Mouse (Mus musculus): ENCODE data around the gene Rfx3.

DNA sequence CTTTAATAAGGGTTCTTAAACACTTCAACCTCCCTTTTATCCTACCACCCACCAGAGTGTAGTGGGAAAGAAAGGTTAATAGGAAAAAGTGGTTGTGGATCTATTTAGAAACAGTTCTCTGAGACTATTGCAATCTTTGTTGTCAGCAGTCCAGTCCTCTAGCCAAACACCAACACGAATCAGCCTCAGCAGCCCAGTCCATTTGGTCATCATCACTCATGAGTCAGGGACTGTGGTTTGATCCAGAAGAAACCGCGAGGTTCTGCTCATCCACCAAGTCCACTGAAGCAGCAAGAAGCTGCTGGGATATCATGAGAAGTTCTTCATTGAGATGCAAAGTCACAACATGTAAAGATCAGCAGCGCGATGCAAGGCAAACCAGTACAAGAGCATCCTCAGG, 35.8 kb upstream of the Rfx3 start:
- no peak for TF ChIP-seq CTCF (IDR thresholded peaks at IDR 0.05; ENCODE audit: insufficient read depth, low read depth, low read length)
- TF ChIP-seq POLR2A (IDR thresholded peaks at IDR 0.05; ENCODE audit: insufficient read depth, low read depth, low read length), result no peak

Measured in olfactory bulb, adult 2 months (tissue).